Mouse (Mus musculus) liver, embryonic 12.5 days (tissue): Measurements from ENCODE around the gene Ccm2l. TPM values are rescaled to one million over a fixed set of nuclear protein-coding genes. Genes with fewer than 3 reads are reported as not detected.

Source experiments
- ATAC-seq: fragments of 200-750 bp; cut with Nextera tagmentation; 2 replicates; pipeline ENCODE4 v1.8.0; 2017; ENCODE audit warnings: moderate number of reproducible peaks, mild to moderate bottlenecking, moderate library complexity
- H3K27ac ChIP-seq: fragments of 300-500 bp; sonication (generic); 2 replicates; pipeline ENCODE4 v1.5.1; 2016; ENCODE audit warnings: mild to moderate bottlenecking
- H3K27me3 ChIP-seq: fragments of 300-500 bp; sonication (generic); replicated peaks from 2 replicates; pipeline ENCODE4 v1.6.1; 2016; ENCODE audit warnings: mild to moderate bottlenecking, moderate library complexity
- H3K36me3 ChIP-seq: fragments of 300-500 bp; sonication (generic); 2 replicates; pipeline ENCODE4 v1.6.1; 2016; ENCODE audit warnings: mild to moderate bottlenecking, moderate library complexity
- H3K4me1 ChIP-seq: fragments of 300-500 bp; sonication (generic); 2 replicates; pipeline ENCODE4 v1.6.1; 2016
- H3K4me2 ChIP-seq: fragments of 300-500 bp; sonication (generic); 2 replicates; pipeline ENCODE4 v1.6.1; 2016; ENCODE audit warnings: mild to moderate bottlenecking, moderate library complexity
- H3K4me3 ChIP-seq: fragments of 300-500 bp; sonication (generic); 2 replicates; pipeline ENCODE4 v1.5.1; 2016; ENCODE audit warnings: mild to moderate bottlenecking, moderate library complexity
- H3K9ac ChIP-seq: fragments of 300-500 bp; sonication (generic); 2 replicates; pipeline ENCODE4 v1.6.1; 2016; ENCODE audit warnings: mild to moderate bottlenecking, moderate library complexity
- H3K9me3 ChIP-seq: fragments of 300-500 bp; sonication (generic); replicated peaks from 2 replicates; pipeline ENCODE4 v1.6.1; 2016; ENCODE audit warnings: mild to moderate bottlenecking, moderate library complexity
- WGBS: fragments of 180-500 bp; shearing (Covaris S2); methylation state at CpG from one replicate; pipeline ENCODE4 v1.1.7; 2016; ENCODE audit not compliant: insufficient replicate concordance; 5-methylcytosine and 5-hydroxymethylcytosine counted together
- polyA plus RNA-seq: library from polyadenylated mRNA; unstranded; fragments of >200 nt; fragmentation: Nextera tagmentation; extraction: Ambion mirVana; gene quantifications from 2 replicates; pipeline ENCODE4 v1.2.1, GENCODE M21; 2016

The Ccm2l gene
- polyA plus RNA-seq, 1 experiment from 2014 or later = 2.6 TPM

DNA sequence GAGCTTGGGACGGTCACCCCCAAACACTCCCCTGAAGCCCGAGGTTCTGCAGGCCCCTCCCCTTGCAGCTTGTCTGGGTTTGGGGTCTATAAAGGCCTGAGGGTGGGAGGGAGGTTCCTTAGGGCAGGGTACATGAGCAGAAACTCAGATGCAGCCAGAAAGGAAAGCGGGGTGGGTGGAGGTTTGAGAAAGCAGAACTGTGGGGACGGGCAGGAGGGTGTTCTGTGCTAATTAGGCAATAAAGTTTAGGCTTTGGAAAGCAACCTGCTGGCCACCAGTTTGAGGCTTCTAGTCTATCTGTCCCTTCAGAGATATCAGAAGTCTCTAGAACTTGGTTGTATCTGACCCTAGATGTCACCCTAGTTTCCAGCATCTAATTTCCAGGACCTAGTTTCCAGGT lies 7.4 kb upstream of the Ccm2l start:
- WGBS = 59% methylated on average over 4 of the region's 4 CpGs
- H3K9me3 ChIP-seq = no peaks in the 10 kb centered on the region
- peaks cover 24% of the 10 kb centered on the region for H3K27me3 ChIP-seq
- no peak overlapping the region for H3K4me3 ChIP-seq
- ATAC-seq = no peak
- H3K27ac ChIP-seq = no peak overlapping the region
- no peaks in the 10 kb centered on the region for H3K4me1 ChIP-seq
- H3K9ac ChIP-seq = no peak overlapping the region
- no peaks in the 10 kb centered on the region for H3K36me3 ChIP-seq
- no peak overlapping the region for H3K4me2 ChIP-seq

DNA sequence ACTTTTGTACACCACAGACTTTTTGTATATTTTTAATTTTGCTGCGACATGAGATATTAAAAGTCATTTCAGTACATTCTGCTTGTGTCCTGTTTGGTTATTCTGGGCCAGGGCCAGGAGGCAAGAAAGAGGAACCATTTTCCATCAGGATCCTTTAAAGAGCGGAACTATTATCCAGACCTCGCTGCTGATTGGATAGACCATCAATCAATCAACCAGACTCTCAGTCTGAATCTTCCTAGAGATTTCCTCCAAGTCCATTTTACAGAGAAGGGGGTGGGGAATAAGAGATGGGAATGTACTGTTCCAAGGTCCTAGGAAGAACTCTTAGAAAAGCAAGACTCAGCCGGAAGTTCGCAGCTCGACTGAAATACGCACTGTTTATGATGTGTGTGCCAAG lies 5.5 kb upstream of the Ccm2l start:
- Histone ChIP-seq H3K27ac (no peak overlapping the region), H3K9ac (no peak overlapping the region), H3K9me3 (no peaks in the 10 kb centered on the region), H3K4me2 (no peak overlapping the region), H3K4me1 (peaks cover 6% of the 10 kb centered on the region; the same call in 1 of the 2 replicates), H3K4me3 (no peak overlapping the region), H3K36me3 (no peaks in the 10 kb centered on the region), H3K27me3 (peaks cover 7% of the 10 kb centered on the region; the same call in 1 of the 2 replicates)
- ATAC-seq = no peak
- WGBS = 78% methylated on average over 7 of the region's 7 CpGs

DNA sequence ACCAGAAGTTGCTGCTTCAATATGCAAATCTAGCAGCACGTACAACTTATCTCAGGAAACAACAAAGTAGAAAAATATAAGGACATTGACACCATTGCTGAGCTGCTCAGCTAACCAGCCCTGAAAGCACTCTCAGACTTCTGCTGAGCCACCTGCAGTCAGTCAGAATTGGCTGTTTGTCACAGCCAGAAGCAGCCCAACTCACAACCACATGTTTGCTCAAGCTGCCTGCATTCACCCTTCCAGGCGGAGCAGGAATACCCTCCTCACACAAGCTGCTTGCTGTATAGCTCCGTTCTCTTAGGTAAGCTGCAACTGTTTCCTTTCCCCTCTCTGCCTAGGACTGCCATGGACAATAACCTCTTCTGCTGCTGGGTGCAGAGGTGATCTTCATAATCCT lies 2.4 kb upstream of the Ccm2l start:
- H3K4me2 ChIP-seq = no peak overlapping the region
- 48% methylated on average over 3 of the region's 3 CpGs for WGBS
- H3K27ac ChIP-seq = no peak overlapping the region
- H3K9me3 ChIP-seq = no peaks in the 10 kb centered on the region
- H3K4me3 ChIP-seq = no peak overlapping the region
- no peaks in the 10 kb centered on the region for H3K36me3 ChIP-seq
- ATAC-seq = no peak
- peaks cover 14% of the 10 kb centered on the region for H3K27me3 ChIP-seq
- H3K4me1 ChIP-seq = peaks cover 13% of the 10 kb centered on the region; the same call in 1 of the 2 replicates
- no peak overlapping the region for H3K9ac ChIP-seq

DNA sequence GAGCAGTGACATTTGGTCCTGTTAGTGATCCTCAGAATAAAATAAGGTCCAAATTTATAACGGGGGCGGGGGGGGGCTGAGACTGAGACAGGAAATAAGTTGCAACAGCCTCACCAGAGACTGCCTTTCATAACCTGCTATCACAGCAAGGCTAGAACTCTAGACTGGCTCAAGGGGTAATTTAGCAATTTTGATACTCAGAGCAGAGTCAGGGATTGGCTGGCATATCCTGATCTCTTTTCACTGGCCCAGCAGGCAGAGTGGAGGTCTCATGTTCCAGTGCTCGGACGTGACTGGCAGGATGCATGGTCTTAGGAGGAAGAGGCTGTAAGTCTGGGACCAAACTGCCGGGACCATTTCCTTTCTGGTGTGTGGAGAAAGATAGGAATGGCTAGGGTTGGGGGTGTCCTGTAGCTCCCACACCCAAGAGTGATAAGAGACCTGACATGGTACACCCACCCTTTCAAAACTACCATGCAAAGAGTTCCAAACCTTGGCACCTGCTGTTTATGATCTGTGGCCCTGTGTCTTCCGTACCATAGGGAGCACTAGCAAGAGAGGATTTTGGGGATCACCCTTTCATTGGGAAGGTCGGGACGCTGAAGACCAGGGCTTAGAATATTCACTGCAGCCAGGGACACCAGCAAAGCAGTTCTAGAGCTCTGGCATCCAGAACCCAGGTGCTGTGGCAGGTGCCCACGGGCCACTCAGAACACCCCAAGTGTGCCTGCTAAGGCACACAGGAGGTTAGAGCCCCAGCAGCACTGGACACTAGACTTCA lies 1.4 kb upstream of the Ccm2l start:
- Histone ChIP-seq H3K36me3 (no peaks in the 10 kb centered on the region), H3K27me3 (peaks cover 20% of the 10 kb centered on the region), H3K27ac (no peak overlapping the region), H3K4me1 (peaks cover 13% of the 10 kb centered on the region; the same call in 1 of the 2 replicates), H3K9ac (no peak overlapping the region), H3K4me3 (no peak overlapping the region), H3K9me3 (no peaks in the 10 kb centered on the region), H3K4me2 (no peak overlapping the region)
- WGBS = 45% methylated on average over 9 of the region's 9 CpGs
- ATAC-seq = no peak

DNA sequence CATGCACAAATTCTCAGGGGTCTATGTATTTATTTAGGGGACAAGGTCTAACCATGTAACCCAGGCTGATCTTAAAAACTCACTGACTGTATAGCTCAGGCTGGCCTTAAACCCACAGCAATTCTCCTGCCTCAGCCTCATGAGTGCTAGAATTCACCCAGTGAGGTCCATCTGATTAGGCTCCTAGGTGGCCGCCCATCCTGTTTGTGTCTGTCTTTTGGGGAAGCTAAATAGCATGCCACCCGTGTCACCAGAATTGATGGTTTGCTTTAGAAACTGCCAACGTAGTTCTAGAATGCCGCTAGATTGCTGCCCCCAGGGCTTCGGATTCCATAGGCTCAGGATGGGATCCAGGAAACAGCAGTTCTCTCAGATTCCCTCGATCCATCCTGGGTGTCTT lies 1.2 kb downstream of the Ccm2l start:
- Histone ChIP-seq H3K9ac (no peak overlapping the region), H3K27me3 (peaks cover 33% of the 10 kb centered on the region), H3K4me1 (peaks cover 13% of the 10 kb centered on the region; the same call in 1 of the 2 replicates), H3K4me2 (0 out of 2 replicates have a peak overlapping the region, but pooled peaks have one; percentile 27), H3K27ac (no peak overlapping the region), H3K4me3 (no peak overlapping the region), H3K36me3 (no peaks in the 10 kb centered on the region), H3K9me3 (no peaks in the 10 kb centered on the region)
- 38% methylated on average over 6 of the region's 6 CpGs for WGBS
- no peak for ATAC-seq

DNA sequence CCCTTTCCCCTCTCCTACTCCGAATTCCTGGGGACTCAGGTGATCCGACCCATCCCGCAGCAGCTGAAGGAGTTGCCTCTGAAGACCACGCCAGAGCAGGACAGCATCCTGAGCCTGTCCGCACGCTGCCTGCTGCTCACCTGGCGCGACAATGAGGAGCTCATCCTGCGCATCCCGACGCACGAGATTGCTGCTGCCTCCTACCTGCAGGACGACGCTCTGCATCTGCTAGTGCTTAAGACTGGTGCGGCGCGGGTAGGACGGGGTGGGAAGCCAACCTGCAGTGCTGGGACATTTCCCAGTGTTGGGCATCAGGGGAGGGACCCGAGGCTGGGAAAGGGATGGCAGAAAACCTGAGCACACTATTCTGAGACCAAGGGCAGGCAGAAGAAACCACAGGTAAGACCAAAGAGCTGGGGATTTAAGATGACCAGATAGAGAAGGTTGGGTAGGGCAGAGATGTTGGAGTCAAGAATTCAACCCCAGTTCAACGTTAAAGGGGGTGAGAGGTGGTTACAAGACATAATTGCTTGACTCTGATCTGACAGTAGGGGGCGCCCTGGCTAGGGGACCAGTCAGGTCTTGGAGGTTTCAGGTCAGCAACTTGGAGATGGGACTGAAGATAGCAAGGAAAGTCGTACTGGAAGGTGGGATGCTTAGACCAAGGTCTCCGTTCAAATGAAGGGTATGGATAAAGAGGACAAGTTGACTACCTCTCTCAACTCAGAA lies 5.2 kb downstream of the Ccm2l start:
- Histone ChIP-seq H3K4me1 (0 out of 2 replicates have a peak, but pooled peaks cover 8% of the 10 kb centered on the region), H3K27ac (no peak overlapping the region), H3K36me3 (no peaks in the 10 kb centered on the region), H3K4me2 (no peak overlapping the region), H3K4me3 (no peak overlapping the region), H3K9me3 (no peaks in the 10 kb centered on the region), H3K9ac (no peak overlapping the region), H3K27me3 (peaks cover 47% of the 10 kb centered on the region)
- no peak for ATAC-seq
- 47% methylated on average over 23 of the region's 23 CpGs for WGBS

DNA sequence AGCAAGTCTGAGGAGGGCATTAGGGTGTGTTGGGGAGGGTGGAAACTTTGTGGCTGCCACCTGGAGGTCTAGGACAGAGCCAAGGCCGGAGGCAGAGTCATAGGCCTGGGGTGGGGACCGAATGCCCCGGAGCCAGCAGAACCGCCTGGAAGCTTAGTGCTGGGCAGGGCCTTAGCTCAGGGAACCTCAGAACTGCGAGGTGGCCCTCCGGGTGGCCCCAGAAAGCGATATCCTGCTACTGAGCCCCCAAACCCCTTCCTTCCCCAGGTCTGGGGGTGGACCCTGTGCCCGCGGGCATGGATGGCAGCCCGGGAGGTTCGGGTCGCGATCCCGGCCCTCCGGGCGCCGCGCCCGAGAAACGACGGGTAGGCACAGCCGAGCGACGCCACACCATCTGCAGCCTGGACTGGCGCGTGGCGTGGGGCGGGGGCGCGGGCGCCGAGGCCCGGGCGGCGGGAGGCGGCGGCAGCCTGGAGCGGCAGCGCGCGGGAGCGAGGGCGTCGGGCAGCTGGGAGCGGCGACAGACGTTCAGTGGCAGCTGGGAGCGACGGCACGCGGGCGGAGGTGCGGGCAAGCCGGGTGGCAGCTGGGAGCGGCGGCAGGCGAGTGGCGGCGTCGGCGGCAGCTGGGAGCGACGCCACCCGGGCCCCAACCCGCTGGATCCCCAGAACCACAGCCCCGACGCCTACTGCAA lies 5.9 kb downstream of the Ccm2l start:
- 64% methylated on average over 66 of the region's 67 CpGs for WGBS
- peak overlapping the region; percentile 25 for H3K4me3 ChIP-seq
- 0 out of 2 replicates have a peak, but pooled peaks cover 5% of the 10 kb centered on the region for H3K4me1 ChIP-seq
- H3K9me3 ChIP-seq = no peaks in the 10 kb centered on the region
- 0 out of 2 replicates have a peak overlapping the region, but pooled peaks have one; percentile 20 for H3K9ac ChIP-seq
- H3K4me2 ChIP-seq = peak overlapping the region; percentile 50
- no peaks in the 10 kb centered on the region for H3K36me3 ChIP-seq
- ATAC-seq = 0 out of 2 replicates have a peak, but pooled peaks have one; percentile 11
- H3K27me3 ChIP-seq = peaks cover 47% of the 10 kb centered on the region
- H3K27ac ChIP-seq = no peak overlapping the region

DNA sequence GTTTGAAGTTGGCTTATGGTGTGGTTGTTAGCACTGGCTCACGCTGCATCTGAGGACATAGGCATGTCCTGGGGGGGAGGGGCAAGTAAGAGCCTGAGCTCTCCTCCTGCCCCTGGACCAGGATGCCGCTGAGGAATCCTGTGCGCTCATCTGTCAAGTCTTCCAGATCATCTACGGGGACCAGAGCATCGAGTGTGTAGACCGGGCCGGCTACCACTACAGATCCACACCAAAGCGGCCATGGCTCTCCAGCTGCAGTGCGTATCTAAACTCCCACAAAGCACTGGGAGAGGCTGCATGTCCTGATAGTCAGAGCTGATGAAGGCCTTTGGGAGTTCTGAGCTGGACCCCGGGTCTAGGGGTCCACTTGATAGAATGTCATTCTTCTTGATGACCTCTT lies 8.9 kb downstream of the Ccm2l start:
- H3K4me2 ChIP-seq = no peak overlapping the region
- H3K27ac ChIP-seq = no peak overlapping the region
- 0 out of 2 replicates have a peak, but pooled peaks cover 18% of the 10 kb centered on the region for H3K4me1 ChIP-seq
- no peaks in the 10 kb centered on the region for H3K9me3 ChIP-seq
- H3K4me3 ChIP-seq = no peak overlapping the region
- H3K27me3 ChIP-seq = peaks cover 31% of the 10 kb centered on the region
- 82% methylated on average over 10 of the region's 10 CpGs for WGBS
- no peaks in the 10 kb centered on the region for H3K36me3 ChIP-seq
- H3K9ac ChIP-seq = no peak overlapping the region
- no peak for ATAC-seq

DNA sequence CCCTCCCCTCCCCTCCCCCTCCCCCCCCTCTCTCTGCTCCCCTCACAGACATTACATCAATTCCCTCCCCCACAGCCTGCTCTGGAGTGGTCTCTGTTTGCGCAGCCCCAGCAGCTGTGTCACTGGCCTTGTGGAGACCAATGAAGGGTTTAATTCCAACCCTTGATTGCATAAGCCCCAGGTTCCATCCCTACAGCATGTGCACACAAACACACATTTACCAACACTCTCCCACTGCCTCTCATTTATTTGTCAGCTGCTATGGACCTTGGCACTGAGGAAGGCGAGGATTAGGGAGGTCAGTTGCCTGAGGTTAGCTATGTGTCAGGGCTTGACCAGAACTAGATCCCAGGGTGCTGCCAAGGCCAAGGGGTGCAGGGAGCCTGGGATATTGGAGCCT lies 10.2 kb downstream of the Ccm2l start:
- ATAC-seq = peak; percentile 64
- no peak overlapping the region for H3K4me2 ChIP-seq
- WGBS = 24% methylated on average over 2 of the region's 2 CpGs
- peaks cover 24% of the 10 kb centered on the region for H3K27me3 ChIP-seq
- no peak overlapping the region; the same call in 1 of the 2 replicates for H3K27ac ChIP-seq
- no peaks in the 10 kb centered on the region for H3K9me3 ChIP-seq
- H3K9ac ChIP-seq = no peak overlapping the region
- H3K4me1 ChIP-seq = 0 out of 2 replicates have a peak, but pooled peaks cover 18% of the 10 kb centered on the region
- no peaks in the 10 kb centered on the region for H3K36me3 ChIP-seq
- no peak overlapping the region for H3K4me3 ChIP-seq

DNA sequence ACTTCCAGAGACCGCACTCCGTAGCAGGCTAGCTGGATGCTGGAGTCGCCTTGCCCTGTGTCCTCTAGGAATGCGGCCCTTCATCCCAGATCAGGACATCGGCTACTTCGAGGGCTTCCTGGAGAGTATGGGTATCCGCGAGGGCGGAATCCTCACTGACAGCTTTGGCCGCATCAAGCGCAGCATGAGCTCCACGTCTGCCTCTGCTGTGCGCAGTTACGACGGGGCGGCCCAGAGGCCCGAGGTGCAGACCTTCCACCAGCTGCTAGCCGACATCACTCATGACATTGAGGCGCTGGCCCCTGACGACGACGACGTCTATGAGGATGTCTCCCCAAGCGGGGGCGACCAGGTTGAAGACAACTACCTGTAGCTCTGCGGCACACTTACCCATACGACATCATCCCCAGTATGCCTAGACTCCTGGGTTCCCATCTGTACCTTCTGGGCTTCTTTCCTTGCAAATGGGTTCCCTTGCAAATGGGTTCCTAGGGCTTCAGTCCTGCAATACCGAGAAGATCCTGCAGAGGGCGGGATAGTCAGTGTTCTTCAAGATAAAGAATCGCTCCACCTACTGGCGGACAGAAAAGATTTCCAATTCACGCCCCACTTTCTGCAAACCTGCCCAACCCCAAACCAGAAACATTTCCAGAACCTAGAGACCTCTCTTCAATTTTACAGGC lies 15.2 kb downstream of the Ccm2l start:
- H3K9me3 ChIP-seq = no peaks in the 10 kb centered on the region
- 0 out of 2 replicates have a peak, but pooled peaks cover 21% of the 10 kb centered on the region for H3K4me1 ChIP-seq
- no peaks in the 10 kb centered on the region for H3K27me3 ChIP-seq
- H3K4me3 ChIP-seq = no peak overlapping the region
- H3K27ac ChIP-seq = no peak overlapping the region
- no peaks in the 10 kb centered on the region for H3K36me3 ChIP-seq
- ATAC-seq = no peak
- H3K4me2 ChIP-seq = no peak overlapping the region
- WGBS = 41% methylated on average over 32 of the region's 32 CpGs
- no peak overlapping the region for H3K9ac ChIP-seq

DNA sequence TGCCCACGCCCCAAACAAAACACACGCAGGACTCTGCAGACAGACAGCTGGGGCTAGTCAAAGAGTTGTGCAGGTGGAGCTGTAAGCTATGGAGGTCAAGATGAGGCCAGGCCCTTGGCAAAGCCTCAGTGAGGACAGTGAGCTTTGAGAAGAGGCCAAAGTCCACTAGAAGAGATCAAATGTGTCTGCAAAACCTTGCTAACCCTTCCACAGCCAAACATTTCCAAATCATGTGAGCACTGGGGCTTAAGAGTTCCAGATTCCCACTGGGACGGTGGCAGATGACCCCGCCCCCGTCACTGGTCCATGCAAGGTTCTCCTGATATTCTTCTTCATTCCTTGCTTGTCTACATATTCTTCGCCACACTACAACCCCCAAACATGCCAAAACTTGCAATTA lies 16.1 kb downstream of the Ccm2l start:
- no peak overlapping the region for H3K4me2 ChIP-seq
- H3K27ac ChIP-seq = no peak overlapping the region
- H3K36me3 ChIP-seq = no peaks in the 10 kb centered on the region
- H3K9ac ChIP-seq = no peak overlapping the region
- H3K27me3 ChIP-seq = no peaks in the 10 kb centered on the region
- H3K4me3 ChIP-seq = no peak overlapping the region
- 63% methylated on average over 6 of the region's 6 CpGs for WGBS
- no peak for ATAC-seq
- H3K4me1 ChIP-seq = 0 out of 2 replicates have a peak, but pooled peaks cover 18% of the 10 kb centered on the region
- no peaks in the 10 kb centered on the region for H3K9me3 ChIP-seq
